Mouse (Mus musculus) lung, postnatal 0 days (tissue): ENCODE results near the gene Mybpc1. TPM values are rescaled to one million over a fixed set of nuclear protein-coding genes. Genes with fewer than 3 reads are reported as not detected.
A peak's percentile ranks its signal among the peaks of the same experiment; 100 is the strongest.

Source experiments
- ATAC-seq: fragments of 200-750 bp; cut with Nextera tagmentation; 2 replicates; pipeline ENCODE4 v1.8.0; 2017; ENCODE audit warnings: moderate library complexity
- DNase-seq: peaks from one replicate; pipeline ENCODE4 v3.0.0-alpha.2; 2016; ENCODE audit warnings: low spot score
- H3K27ac ChIP-seq: fragments of 300-500 bp; sonication (generic); 2 replicates; pipeline ENCODE4 v1.5.1; 2014; ENCODE audit warnings: antibody characterized with exemption, mild to moderate bottlenecking, low read length, mixed read lengths
- H3K27me3 ChIP-seq: fragments of 300-500 bp; sonication (generic); replicated peaks from 2 replicates; pipeline ENCODE4 v1.6.1; 2014; ENCODE audit warnings: low read length, mixed read lengths; ENCODE audit not compliant: insufficient read depth
- H3K36me3 ChIP-seq: fragments of 300-500 bp; sonication (generic); 2 replicates; pipeline ENCODE4 v1.6.1; 2014; ENCODE audit warnings: low read length, mixed read lengths; ENCODE audit not compliant: insufficient read depth
- H3K4me1 ChIP-seq: fragments of 300-500 bp; sonication (generic); 2 replicates; pipeline ENCODE4 v1.6.1; 2014; ENCODE audit warnings: antibody characterized with exemption, low read depth, low read length, mixed read lengths; ENCODE audit not compliant: insufficient read depth
- H3K4me2 ChIP-seq: fragments of 300-500 bp; sonication (generic); replicated peaks from 2 replicates; pipeline ENCODE4 v1.6.1; 2014; ENCODE audit warnings: low read depth, mild to moderate bottlenecking, low read length, moderate library complexity, mixed read lengths
- H3K4me3 ChIP-seq: fragments of 300-500 bp; sonication (generic); 2 replicates; pipeline ENCODE4 v1.5.1; 2014; ENCODE audit warnings: low read depth, low read length
- H3K9ac ChIP-seq: fragments of 300-500 bp; sonication (generic); replicated peaks from 2 replicates; pipeline ENCODE4 v1.6.1; 2014; ENCODE audit warnings: low read depth, mild to moderate bottlenecking
- H3K9me3 ChIP-seq: fragments of 300-500 bp; sonication (generic); 2 replicates; pipeline ENCODE4 v1.6.1; 2016; ENCODE audit warnings: low read length, mixed read lengths
- CTCF ChIP-seq: IDR thresholded peaks from 2 replicates; pipeline ENCODE4 v1.5.1; 2016; ENCODE audit warnings: antibody characterized with exemption, mild to moderate bottlenecking
- EP300 ChIP-seq: IDR thresholded peaks from 2 replicates; pipeline ENCODE4 v1.6.1; 2016; ENCODE audit warnings: antibody characterized with exemption, mild to moderate bottlenecking, control low read depth
- WGBS: fragments of 180-500 bp; shearing (Covaris S2); extraction: QIAGEN DNeasy Blood & Tissue Kit; methylation state at CpG from one replicate; pipeline ENCODE4 v1.1.7; 2014; 5-methylcytosine and 5-hydroxymethylcytosine counted together
- polyA plus RNA-seq: library from polyadenylated mRNA; unstranded; fragments of >200 nt; fragmentation: Nextera tagmentation; extraction: Ambion mirVana; gene quantifications from 2 replicates; pipeline ENCODE4 v1.2.1, GENCODE M21; 2015

Mybpc1 gene
- polyA plus RNA-seq, 1 experiment from 2014 or later, result 0.10 TPM

DNA sequence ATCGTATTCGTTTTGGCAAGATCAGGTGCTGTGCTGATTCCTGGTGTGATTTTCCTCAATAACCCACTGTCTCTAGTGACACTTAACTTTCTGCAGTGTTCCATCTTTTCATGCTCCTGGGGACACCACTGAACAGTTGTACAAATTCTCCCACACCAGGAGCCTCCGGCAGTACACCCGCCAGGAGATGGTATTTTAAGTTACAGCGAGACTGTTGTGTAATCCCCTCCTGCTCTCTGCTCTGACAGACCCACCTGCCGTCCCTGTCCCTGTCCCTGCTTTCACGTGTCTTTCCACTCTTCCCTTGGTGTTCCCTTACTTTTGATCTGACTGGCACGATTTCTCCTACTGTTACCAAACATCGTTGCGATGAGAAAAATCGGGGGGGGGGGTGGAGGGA, 19.3 kb upstream of the Mybpc1 start:
- no peak for DNase-seq
- Histone ChIP-seq H3K36me3 (no peaks in the 10 kb centered on the region), H3K9me3 (no peaks in the 10 kb centered on the region), H3K27ac (no peak overlapping the region), H3K4me1 (no peaks in the 10 kb centered on the region), H3K4me3 (no peak overlapping the region), H3K9ac (no peak overlapping the region), H3K4me2 (no peak overlapping the region), H3K27me3 (no peaks in the 10 kb centered on the region)
- no peak for ATAC-seq
- no peak for TF ChIP-seq EP300
- TF ChIP-seq CTCF, result no peak
- WGBS, result 81% methylated on average over 11 of the region's 11 CpGs

DNA sequence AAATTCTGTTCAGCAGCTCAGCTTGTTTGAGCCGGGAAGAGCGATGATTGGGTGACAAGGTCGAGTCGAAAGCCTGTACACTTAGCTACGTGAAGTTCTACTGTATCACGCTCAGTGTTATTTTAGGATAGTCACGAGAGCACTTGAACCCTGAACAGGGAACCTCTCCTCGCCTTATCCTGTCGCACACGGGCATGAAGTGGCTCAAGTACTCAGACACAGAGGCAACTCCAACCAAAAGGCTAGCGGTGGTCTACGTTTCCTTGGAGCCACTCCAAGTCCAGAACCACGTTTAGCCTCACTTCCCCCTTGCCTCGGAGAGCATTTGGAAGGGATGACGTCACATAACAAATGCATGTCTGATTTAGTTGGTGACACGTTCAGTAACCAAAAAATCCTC, 17.7 kb upstream of the Mybpc1 start:
- H3K4me2 ChIP-seq, result peak overlapping the region; percentile 28; the same call in 1 of the 2 replicates
- H3K9me3 ChIP-seq, result no peaks in the 10 kb centered on the region
- no peak overlapping the region for H3K4me3 ChIP-seq
- no peaks in the 10 kb centered on the region for H3K4me1 ChIP-seq
- no peak for TF ChIP-seq CTCF
- no peak for TF ChIP-seq EP300
- no peak overlapping the region for H3K27ac ChIP-seq
- no peak overlapping the region for H3K9ac ChIP-seq
- WGBS, result 47% methylated on average over 16 of the region's 16 CpGs
- H3K36me3 ChIP-seq, result no peaks in the 10 kb centered on the region
- peak; percentile 53 for DNase-seq
- peak; percentile 74 for ATAC-seq
- no peaks in the 10 kb centered on the region for H3K27me3 ChIP-seq

DNA sequence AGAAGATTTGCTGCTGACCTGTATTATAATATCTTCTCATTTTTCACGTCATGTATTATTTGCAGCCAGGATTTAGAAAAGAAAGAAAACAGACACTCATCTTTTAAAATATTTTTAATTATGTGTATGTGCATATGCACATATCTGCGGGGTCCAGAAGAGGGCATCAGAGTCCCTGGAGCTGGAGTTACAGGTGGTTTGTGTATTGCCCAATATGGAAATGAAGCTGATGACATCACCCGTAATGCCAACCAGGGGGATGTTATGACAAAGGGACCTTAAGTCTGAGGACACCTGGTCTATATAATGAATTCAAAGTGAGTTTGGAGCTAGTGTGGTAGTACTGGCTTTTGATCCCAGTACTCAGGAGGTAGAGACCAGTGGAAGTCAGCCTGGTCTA, 15.9 kb upstream of the Mybpc1 start:
- DNase-seq (no peak), ATAC-seq (no peak)
- H3K27ac ChIP-seq, result no peak overlapping the region
- TF ChIP-seq CTCF (0 out of 2 replicates have a peak, but pooled peaks have one; percentile 2), EP300 (no peak)
- H3K4me3 ChIP-seq, result no peak overlapping the region
- H3K36me3 ChIP-seq, result no peaks in the 10 kb centered on the region
- WGBS, result 87% methylated on average over 3 of the region's 3 CpGs
- H3K27me3 ChIP-seq, result no peaks in the 10 kb centered on the region
- H3K4me1 ChIP-seq, result no peaks in the 10 kb centered on the region
- H3K4me2 ChIP-seq, result no peak overlapping the region
- H3K9me3 ChIP-seq, result no peaks in the 10 kb centered on the region
- no peak overlapping the region for H3K9ac ChIP-seq

DNA sequence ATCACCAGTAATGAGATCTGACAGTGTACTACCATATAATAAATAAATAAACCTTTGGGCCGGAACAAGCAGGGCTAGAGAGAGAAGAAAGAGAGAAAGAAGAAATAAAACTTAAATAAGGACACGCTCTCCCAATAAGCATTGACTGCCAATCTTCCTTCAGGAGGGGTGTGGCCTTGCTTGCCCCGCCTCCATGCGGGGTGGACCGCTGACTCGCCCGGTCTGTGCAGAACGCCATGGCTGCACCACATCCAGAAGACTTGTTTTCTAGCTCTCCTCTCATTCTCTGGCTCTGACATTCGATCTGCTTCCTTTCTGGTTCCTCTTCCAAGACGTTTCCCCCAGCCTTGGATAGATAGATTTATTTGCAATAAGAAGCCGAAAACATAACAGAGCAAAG, 8.1 kb upstream of the Mybpc1 start:
- H3K4me3 ChIP-seq, result no peak overlapping the region
- no peaks in the 10 kb centered on the region for H3K27me3 ChIP-seq
- no peak overlapping the region for H3K9ac ChIP-seq
- TF ChIP-seq EP300 (no peak), CTCF (no peak)
- H3K27ac ChIP-seq, result no peak overlapping the region
- 84% methylated on average over 11 of the region's 11 CpGs for WGBS
- no peak overlapping the region for H3K4me2 ChIP-seq
- no peaks in the 10 kb centered on the region for H3K4me1 ChIP-seq
- no peak for DNase-seq
- H3K9me3 ChIP-seq, result no peaks in the 10 kb centered on the region
- no peak for ATAC-seq
- H3K36me3 ChIP-seq, result no peaks in the 10 kb centered on the region

DNA sequence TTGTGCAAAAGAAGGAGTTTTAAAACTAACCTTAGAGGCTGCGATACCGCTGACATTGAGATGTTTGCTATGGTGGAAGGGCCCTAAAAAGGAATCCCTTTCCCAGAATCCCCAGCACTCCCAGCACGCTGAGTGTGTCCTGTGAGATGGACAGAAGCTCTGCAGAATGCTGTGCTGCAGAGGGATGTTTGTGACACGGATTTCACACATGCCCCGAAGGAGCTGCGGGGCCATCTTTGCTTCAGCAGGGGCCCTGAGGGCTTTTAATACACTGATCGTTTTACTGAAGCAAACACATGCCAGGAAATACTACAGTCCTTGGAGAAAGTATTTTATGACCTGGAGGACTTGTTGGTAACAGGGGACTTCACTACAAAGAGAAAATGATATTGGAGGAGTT, 1.7 kb upstream of the Mybpc1 start:
- no peak overlapping the region for H3K4me2 ChIP-seq
- no peak overlapping the region for H3K4me3 ChIP-seq
- no peaks in the 10 kb centered on the region for H3K9me3 ChIP-seq
- DNase-seq (no peak), ATAC-seq (no peak)
- TF ChIP-seq EP300 (no peak), CTCF (no peak)
- WGBS, result 75% methylated on average over 7 of the region's 7 CpGs
- H3K27ac ChIP-seq, result no peak overlapping the region
- no peaks in the 10 kb centered on the region for H3K4me1 ChIP-seq
- H3K27me3 ChIP-seq, result no peaks in the 10 kb centered on the region
- no peaks in the 10 kb centered on the region for H3K36me3 ChIP-seq
- no peak overlapping the region for H3K9ac ChIP-seq

DNA sequence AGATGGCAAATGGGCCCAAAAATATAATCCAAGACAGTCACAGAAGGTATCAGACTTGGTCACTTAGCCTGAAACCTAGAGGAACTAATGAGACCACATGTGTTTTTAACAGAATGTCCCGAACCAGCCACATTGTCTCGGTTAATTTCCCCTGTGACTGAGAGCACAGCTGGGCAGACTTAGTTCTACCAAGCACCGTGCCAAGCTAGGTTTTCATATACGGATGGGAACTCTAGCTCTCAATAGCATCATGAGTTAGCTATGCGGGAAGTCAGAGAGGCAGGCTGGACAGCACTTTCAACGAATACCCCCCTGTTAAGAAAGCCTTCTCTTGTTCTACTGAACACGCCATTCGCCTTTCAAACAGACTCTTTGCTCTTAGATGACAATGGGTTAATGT, 1.1 kb upstream of the Mybpc1 start:
- Histone ChIP-seq H3K4me3 (no peak overlapping the region), H3K9ac (no peak overlapping the region), H3K27ac (no peak overlapping the region), H3K4me2 (no peak overlapping the region), H3K27me3 (no peaks in the 10 kb centered on the region), H3K4me1 (no peaks in the 10 kb centered on the region), H3K36me3 (no peaks in the 10 kb centered on the region), H3K9me3 (no peaks in the 10 kb centered on the region)
- 77% methylated on average over 8 of the region's 8 CpGs for WGBS
- ATAC-seq, result no peak
- TF ChIP-seq EP300 (no peak), CTCF (no peak)
- no peak for DNase-seq

DNA sequence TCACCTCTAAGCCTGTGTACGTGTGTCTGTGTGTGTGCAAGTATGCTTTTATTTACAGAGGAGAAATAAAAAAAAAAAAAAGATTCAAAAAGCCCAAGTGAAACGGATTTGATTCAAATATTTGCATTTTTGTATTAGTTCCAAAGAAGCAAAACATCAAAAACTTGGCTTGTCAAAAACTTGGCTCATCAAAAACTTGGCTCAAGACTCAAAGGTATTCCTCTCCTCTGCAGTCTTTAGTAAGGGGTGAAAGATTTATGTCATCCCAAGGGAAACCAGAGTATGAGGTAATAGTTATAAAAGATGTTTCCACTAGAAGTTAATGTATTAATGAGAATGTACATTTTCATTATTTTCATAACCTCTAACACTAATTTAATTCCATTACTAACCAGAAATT, 1.2 kb downstream of the Mybpc1 start:
- Histone ChIP-seq H3K36me3 (no peaks in the 10 kb centered on the region), H3K27ac (no peak overlapping the region), H3K4me3 (no peak overlapping the region), H3K9me3 (no peaks in the 10 kb centered on the region), H3K4me2 (no peak overlapping the region), H3K27me3 (no peaks in the 10 kb centered on the region), H3K4me1 (no peaks in the 10 kb centered on the region), H3K9ac (no peak overlapping the region)
- no peak for TF ChIP-seq CTCF
- ATAC-seq (no peak), DNase-seq (no peak)
- 29% methylated on average over 2 of the region's 2 CpGs for WGBS
